Mouse (Mus musculus) lung, postnatal 0 days (tissue): ENCODE data around the gene Manbal. TPM values are rescaled to one million over a fixed set of nuclear protein-coding genes. Genes with fewer than 3 reads are reported as not detected.
A peak's percentile ranks its signal among the peaks of the same experiment; 100 is the strongest.

Source experiments
- ATAC-seq: fragments of 200-750 bp; cut with Nextera tagmentation; 2 replicates; pipeline ENCODE4 v1.8.0; 2017; ENCODE audit warnings: moderate library complexity
- DNase-seq: peaks from one replicate; pipeline ENCODE4 v3.0.0-alpha.2; 2016; ENCODE audit warnings: low spot score
- H3K27ac ChIP-seq: fragments of 300-500 bp; sonication (generic); 2 replicates; pipeline ENCODE4 v1.5.1; 2014; ENCODE audit warnings: antibody characterized with exemption, mild to moderate bottlenecking, low read length, mixed read lengths
- H3K27me3 ChIP-seq: fragments of 300-500 bp; sonication (generic); replicated peaks from 2 replicates; pipeline ENCODE4 v1.6.1; 2014; ENCODE audit warnings: low read length, mixed read lengths; ENCODE audit not compliant: insufficient read depth
- H3K36me3 ChIP-seq: fragments of 300-500 bp; sonication (generic); 2 replicates; pipeline ENCODE4 v1.6.1; 2014; ENCODE audit warnings: low read length, mixed read lengths; ENCODE audit not compliant: insufficient read depth
- H3K4me1 ChIP-seq: fragments of 300-500 bp; sonication (generic); 2 replicates; pipeline ENCODE4 v1.6.1; 2014; ENCODE audit warnings: antibody characterized with exemption, low read depth, low read length, mixed read lengths; ENCODE audit not compliant: insufficient read depth
- H3K4me2 ChIP-seq: fragments of 300-500 bp; sonication (generic); replicated peaks from 2 replicates; pipeline ENCODE4 v1.6.1; 2014; ENCODE audit warnings: low read depth, mild to moderate bottlenecking, low read length, moderate library complexity, mixed read lengths
- H3K4me3 ChIP-seq: fragments of 300-500 bp; sonication (generic); 2 replicates; pipeline ENCODE4 v1.5.1; 2014; ENCODE audit warnings: low read depth, low read length
- H3K9ac ChIP-seq: fragments of 300-500 bp; sonication (generic); replicated peaks from 2 replicates; pipeline ENCODE4 v1.6.1; 2014; ENCODE audit warnings: low read depth, mild to moderate bottlenecking
- H3K9me3 ChIP-seq: fragments of 300-500 bp; sonication (generic); 2 replicates; pipeline ENCODE4 v1.6.1; 2016; ENCODE audit warnings: low read length, mixed read lengths
- CTCF ChIP-seq: IDR thresholded peaks from 2 replicates; pipeline ENCODE4 v1.5.1; 2016; ENCODE audit warnings: antibody characterized with exemption, mild to moderate bottlenecking
- EP300 ChIP-seq: IDR thresholded peaks from 2 replicates; pipeline ENCODE4 v1.6.1; 2016; ENCODE audit warnings: antibody characterized with exemption, mild to moderate bottlenecking, control low read depth
- WGBS: fragments of 180-500 bp; shearing (Covaris S2); extraction: QIAGEN DNeasy Blood & Tissue Kit; methylation state at CpG from one replicate; pipeline ENCODE4 v1.1.7; 2014; 5-methylcytosine and 5-hydroxymethylcytosine counted together
- polyA plus RNA-seq: library from polyadenylated mRNA; unstranded; fragments of >200 nt; fragmentation: Nextera tagmentation; extraction: Ambion mirVana; gene quantifications from 2 replicates; pipeline ENCODE4 v1.2.1, GENCODE M21; 2015

The Manbal gene
- polyA plus RNA-seq, 1 experiment from 2014 or later: 100 TPM

DNA sequence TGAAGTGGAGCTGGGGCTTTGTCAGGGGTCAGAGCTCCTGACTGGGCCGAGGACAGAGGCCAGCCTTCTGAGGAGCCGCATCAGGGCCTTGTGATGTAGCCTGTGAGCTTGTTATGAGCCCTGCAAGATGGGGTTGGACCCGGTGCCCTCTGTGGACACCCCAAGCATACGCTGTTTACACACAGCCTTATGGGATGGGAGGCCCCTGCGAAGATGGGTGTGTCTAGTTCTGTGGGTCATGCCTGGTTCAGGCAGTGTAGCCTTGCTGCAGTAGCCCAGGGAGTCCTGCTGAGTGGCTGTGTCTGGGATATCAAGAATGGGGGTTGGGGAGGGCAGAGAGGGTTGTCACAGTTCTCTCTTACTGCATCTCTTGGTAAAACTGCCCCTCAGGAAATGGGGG lies 64.5 kb downstream of the Manbal start:
- Histone ChIP-seq H3K9me3 (no peaks in the 10 kb centered on the region), H3K4me2 (no peak overlapping the region), H3K36me3 (0 out of 2 replicates have a peak, but pooled peaks cover 3% of the 10 kb centered on the region), H3K4me3 (no peak overlapping the region), H3K27ac (peak overlapping the region; percentile 26; the same call in 1 of the 2 replicates), H3K27me3 (no peaks in the 10 kb centered on the region), H3K9ac (no peak overlapping the region), H3K4me1 (peaks cover 18% of the 10 kb centered on the region; the same call in 1 of the 2 replicates)
- ATAC-seq (no peak), DNase-seq (no peak)
- WGBS: 51% methylated on average over 5 of the region's 5 CpGs
- TF ChIP-seq EP300 (no peak), CTCF (no peak)

DNA sequence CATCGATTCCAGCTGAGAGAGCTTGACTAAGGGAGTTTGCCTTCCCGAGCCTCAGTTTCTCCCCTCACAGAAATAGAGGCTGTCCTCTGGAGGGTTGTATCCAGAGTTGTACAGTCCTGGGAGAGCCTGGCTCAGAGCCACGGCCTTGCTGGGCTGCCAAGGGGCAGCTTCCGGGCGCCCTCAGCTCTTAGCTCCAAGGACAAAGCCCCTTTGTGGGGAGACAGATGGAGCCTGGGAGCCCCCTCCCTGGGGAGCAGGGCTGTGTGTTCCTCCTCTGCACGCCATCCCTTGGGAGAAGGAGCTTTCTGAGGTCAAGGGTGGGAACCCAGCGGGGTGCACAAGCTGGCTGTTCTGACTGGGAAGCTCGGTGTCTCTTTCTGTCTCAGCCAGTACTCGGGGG lies 65.1 kb downstream of the Manbal start:
- no peak overlapping the region for H3K9ac ChIP-seq
- H3K9me3 ChIP-seq: no peaks in the 10 kb centered on the region
- H3K4me1 ChIP-seq: peaks cover 18% of the 10 kb centered on the region; the same call in 1 of the 2 replicates
- 0 out of 2 replicates have a peak, but pooled peaks cover 3% of the 10 kb centered on the region for H3K36me3 ChIP-seq
- H3K4me3 ChIP-seq: no peak overlapping the region
- no peak overlapping the region for H3K4me2 ChIP-seq
- no peaks in the 10 kb centered on the region for H3K27me3 ChIP-seq
- TF ChIP-seq EP300: no peak
- TF ChIP-seq CTCF: no peak
- peak overlapping the region; percentile 78; the same call in 1 of the 2 replicates for H3K27ac ChIP-seq
- DNase-seq: no peak
- 46% methylated on average over 9 of the region's 9 CpGs for WGBS
- ATAC-seq: no peak

DNA sequence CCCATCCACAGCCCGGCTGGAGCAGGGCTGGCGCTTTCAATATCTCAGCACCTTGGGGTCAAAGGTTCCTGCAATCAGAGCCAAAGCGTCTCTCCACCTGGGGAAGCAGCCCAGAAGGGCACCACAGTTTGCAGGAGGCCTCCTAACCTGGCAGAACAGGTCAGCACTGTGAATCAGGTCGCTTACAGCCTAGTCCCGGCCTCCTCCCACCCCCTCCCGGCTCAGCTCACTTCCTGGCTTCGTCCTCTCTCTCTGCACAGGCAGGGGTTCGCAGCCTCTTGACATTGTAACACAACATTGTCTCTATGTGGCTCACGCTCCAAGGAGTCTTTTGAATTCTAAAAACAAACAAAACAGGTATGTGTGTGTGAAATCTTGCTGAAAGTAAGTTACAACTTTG lies 66.6 kb downstream of the Manbal start:
- H3K4me2 ChIP-seq: no peak overlapping the region
- TF ChIP-seq CTCF (no peak), EP300 (no peak)
- ATAC-seq (peak; percentile 60), DNase-seq (peak; percentile 43)
- H3K4me3 ChIP-seq: no peak overlapping the region
- no peaks in the 10 kb centered on the region for H3K36me3 ChIP-seq
- H3K27me3 ChIP-seq: no peaks in the 10 kb centered on the region
- no peak overlapping the region for H3K9ac ChIP-seq
- peak overlapping the region; percentile 78 for H3K27ac ChIP-seq
- peaks cover 14% of the 10 kb centered on the region; the same call in 1 of the 2 replicates for H3K4me1 ChIP-seq
- WGBS: 27% methylated on average over 9 of the region's 9 CpGs
- no peaks in the 10 kb centered on the region for H3K9me3 ChIP-seq

DNA sequence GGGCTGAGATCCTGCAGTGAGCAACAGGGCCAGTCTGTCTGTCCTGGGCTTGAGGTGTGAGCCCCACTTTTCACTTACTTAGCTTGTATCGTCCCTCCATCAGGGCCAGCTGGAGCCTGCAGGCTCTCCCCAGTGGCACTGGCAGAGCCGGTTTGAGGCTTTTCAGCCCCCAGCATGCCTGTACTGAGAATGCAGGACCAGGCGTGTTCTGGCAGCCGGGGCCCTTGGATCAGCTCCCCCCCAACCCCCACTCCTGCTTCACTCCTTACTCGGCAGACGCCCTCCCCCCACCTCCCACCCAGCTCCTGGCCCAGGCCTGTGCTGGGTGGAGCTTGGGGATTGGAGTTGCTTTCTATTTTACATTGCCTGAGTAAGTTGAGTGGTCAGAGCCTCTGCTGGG lies 67.1 kb downstream of the Manbal start:
- Histone ChIP-seq H3K27ac (peak overlapping the region; percentile 78), H3K36me3 (no peaks in the 10 kb centered on the region), H3K27me3 (no peaks in the 10 kb centered on the region), H3K4me2 (no peak overlapping the region), H3K4me3 (no peak overlapping the region), H3K4me1 (peaks cover 14% of the 10 kb centered on the region; the same call in 1 of the 2 replicates), H3K9me3 (no peaks in the 10 kb centered on the region), H3K9ac (peak overlapping the region; percentile 3; the same call in 1 of the 2 replicates)
- no peak for TF ChIP-seq EP300
- no peak for TF ChIP-seq CTCF
- WGBS: 28% methylated on average over 5 of the region's 6 CpGs
- peak; percentile 72 for ATAC-seq
- DNase-seq: peak; percentile 60

DNA sequence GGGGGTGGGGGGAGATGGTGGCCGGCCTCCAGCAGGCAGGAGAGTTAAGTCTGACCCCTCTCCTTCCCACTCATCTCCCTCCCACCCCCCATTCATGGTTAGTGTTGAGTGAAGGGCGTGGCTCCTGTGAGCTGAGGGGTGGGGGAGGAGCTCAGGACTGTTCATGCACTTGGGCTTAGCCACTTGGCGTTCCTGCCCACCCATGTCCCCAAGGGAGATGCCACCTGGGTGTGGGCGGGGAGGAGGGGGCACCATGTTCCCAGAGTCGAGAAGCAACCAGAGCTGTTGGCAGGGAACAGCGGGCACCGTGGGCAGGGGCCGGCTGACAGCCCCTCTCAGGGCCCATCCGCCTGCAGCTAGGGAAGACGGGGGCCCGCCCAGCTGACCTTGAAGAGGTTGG lies 69.1 kb downstream of the Manbal start:
- DNase-seq: peak; percentile 43
- peak; percentile 51 for ATAC-seq
- H3K27me3 ChIP-seq: no peaks in the 10 kb centered on the region
- no peaks in the 10 kb centered on the region for H3K9me3 ChIP-seq
- no peak overlapping the region for H3K4me3 ChIP-seq
- WGBS: 48% methylated on average over 10 of the region's 11 CpGs
- H3K4me1 ChIP-seq: peaks cover 14% of the 10 kb centered on the region; the same call in 1 of the 2 replicates
- no peak overlapping the region; the same call in 1 of the 2 replicates for H3K27ac ChIP-seq
- peaks cover 6% of the 10 kb centered on the region; the same call in 1 of the 2 replicates for H3K36me3 ChIP-seq
- no peak for TF ChIP-seq CTCF
- no peak for TF ChIP-seq EP300
- no peak overlapping the region for H3K9ac ChIP-seq
- H3K4me2 ChIP-seq: no peak overlapping the region

DNA sequence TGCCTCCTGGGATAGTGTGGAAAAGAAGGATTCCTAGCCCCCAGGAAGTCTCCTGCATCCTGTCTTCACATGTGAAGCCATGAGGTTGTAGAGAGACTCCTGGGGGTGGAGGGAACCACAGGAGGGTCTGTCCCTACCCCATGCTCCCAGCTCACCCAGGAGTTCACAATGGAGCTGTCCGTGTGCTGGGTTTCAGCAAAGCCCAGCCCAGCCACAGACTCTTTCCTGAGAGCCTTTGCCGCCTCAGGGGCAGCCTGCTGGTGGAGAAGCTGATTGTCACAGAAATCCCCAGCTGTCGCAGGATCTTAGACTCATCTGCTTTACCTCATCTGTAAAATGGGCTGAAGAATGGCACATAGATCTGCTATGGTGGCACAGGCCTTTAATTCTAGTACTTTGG lies 69.7 kb downstream of the Manbal start:
- Histone ChIP-seq H3K36me3 (peaks cover 6% of the 10 kb centered on the region; the same call in 1 of the 2 replicates), H3K4me2 (no peak overlapping the region), H3K27me3 (no peaks in the 10 kb centered on the region), H3K4me1 (peaks cover 14% of the 10 kb centered on the region; the same call in 1 of the 2 replicates), H3K9ac (no peak overlapping the region), H3K9me3 (no peaks in the 10 kb centered on the region), H3K4me3 (no peak overlapping the region), H3K27ac (no peak overlapping the region)
- DNase-seq (no peak), ATAC-seq (no peak)
- WGBS: 84% methylated on average over 3 of the region's 3 CpGs
- no peak for TF ChIP-seq EP300
- TF ChIP-seq CTCF: no peak
